Comparison of ENCODE assay signal across 41 mouse cellular contexts in the genomic region with DNA sequence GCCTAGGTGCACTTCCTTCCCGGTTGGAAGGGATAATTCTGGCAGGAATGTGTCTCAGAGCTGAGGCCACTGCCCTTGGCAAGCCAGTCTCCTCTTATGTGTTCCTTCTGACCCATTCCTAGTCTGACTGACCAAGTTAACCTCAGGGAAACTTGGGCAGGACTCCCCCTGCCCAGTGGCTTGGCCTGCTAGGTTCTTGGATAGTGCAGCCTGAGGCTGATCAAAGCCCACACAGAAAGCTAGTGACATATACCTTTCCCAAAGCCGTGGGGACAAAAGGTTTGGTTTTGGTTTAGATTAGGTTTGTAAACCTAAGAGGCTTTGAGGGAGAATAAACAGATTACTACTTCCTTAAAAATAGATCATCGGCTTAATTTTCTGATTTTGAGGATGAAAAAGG. TPM values are rescaled to one million over a fixed set of nuclear protein-coding genes. Genes with fewer than 3 reads are reported as not detected.
"Had no signal": no experiment of that assay in that cellular context is flagged by ENCODE, and none has a peak within 500 bp of the region (broad histone marks: within the 10 kb centered on the region; RNA-seq: fewer than 3 reads in every experiment).

No protein-coding gene starts in this region.

- H3K9me3 ChIP-seq: heart, embryonic 12.5 days; heart, embryonic 13.5 days; heart, embryonic 15.5 days; hindbrain, embryonic 10.5 days; hindbrain, embryonic 12.5 days; hindbrain, embryonic 13.5 days; hindbrain, embryonic 15.5 days; intestine, embryonic 15.5 days; kidney, embryonic 15.5 days had no signal

- H3K36me3 ChIP-seq: heart, embryonic 12.5 days; heart, embryonic 13.5 days; heart, embryonic 15.5 days; hindbrain, embryonic 10.5 days; hindbrain, embryonic 12.5 days; hindbrain, embryonic 13.5 days; hindbrain, embryonic 15.5 days; intestine, embryonic 15.5 days; kidney, embryonic 15.5 days had no signal

- H3K4me3 ChIP-seq: heart, embryonic 12.5 days; heart, embryonic 13.5 days; heart, embryonic 15.5 days; hindbrain, embryonic 10.5 days; hindbrain, embryonic 12.5 days; hindbrain, embryonic 13.5 days; hindbrain, embryonic 15.5 days; intestine, embryonic 15.5 days; kidney, embryonic 15.5 days; layer of hippocampus, adult 2 months; left cerebral cortex, adult 2 months had no signal

- H3K9ac ChIP-seq: heart, embryonic 12.5 days; heart, embryonic 13.5 days; heart, embryonic 15.5 days; hindbrain, embryonic 12.5 days; hindbrain, embryonic 13.5 days; hindbrain, embryonic 14.5 days; hindbrain, embryonic 15.5 days; intestine, embryonic 15.5 days; kidney, embryonic 15.5 days had no signal

- H3K27me3 ChIP-seq: heart, embryonic 12.5 days; heart, embryonic 13.5 days; heart, embryonic 15.5 days; hindbrain, embryonic 12.5 days; hindbrain, embryonic 15.5 days; intestine, embryonic 15.5 days had no signal

- H3K4me2 ChIP-seq: heart, embryonic 11.5 days; heart, embryonic 12.5 days; heart, embryonic 13.5 days; heart, embryonic 15.5 days; hindbrain, embryonic 12.5 days; hindbrain, embryonic 13.5 days; hindbrain, embryonic 14.5 days; hindbrain, embryonic 15.5 days; intestine, embryonic 15.5 days; kidney, embryonic 15.5 days had no signal

- ATAC-seq: hindbrain, embryonic 16.5 days; hindbrain, postnatal 0 days; inflammation-experienced regulatory T-cells, adult 6 months; intestine, embryonic 15.5 days; intestine, embryonic 16.5 days; intestine, postnatal 0 days had no signal

- H3K4me1 ChIP-seq: heart, embryonic 12.5 days; heart, embryonic 13.5 days; heart, embryonic 15.5 days; hindbrain, embryonic 10.5 days; hindbrain, embryonic 12.5 days; hindbrain, embryonic 13.5 days; hindbrain, embryonic 15.5 days; intestine, embryonic 15.5 days; kidney, embryonic 15.5 days had no signal

- H3K27ac ChIP-seq: heart, embryonic 13.5 days; heart, embryonic 15.5 days; hindbrain, embryonic 10.5 days; hindbrain, embryonic 12.5 days; hindbrain, embryonic 13.5 days; hindbrain, embryonic 14.5 days; hindbrain, embryonic 15.5 days; hindbrain, postnatal 0 days; intestine, embryonic 15.5 days; kidney, embryonic 15.5 days; kidney, postnatal 0 days; layer of hippocampus, adult 2 months; left cerebral cortex, adult 2 months had no signal

- DNase-seq: heart, postnatal 10 days; heart, postnatal 14 days; heart, postnatal 36 days; heart, postnatal 4 days; kidney, adult 11 months; kidney, adult 18-20 months; kidney, adult 2 months; kidney, adult 8-10 months; kidney, adult 9 months; kidney, postnatal 10 days; kidney, postnatal 14 days; kidney, postnatal 25 days; kidney, postnatal 36 days; kidney, postnatal 4 days; layer of hippocampus, adult 9-11 months; layer of hippocampus, postnatal 36 days had no signal

RNA-seq across cellular contexts. Expression of a gene that starts 25.1 kb away (rescaled TPM):
- total RNA-seq: heart, postnatal 36 days; heart, postnatal 4 days; hematopoietic stem cell, adult 5-6 weeks; hindbrain, postnatal 0 days had no signal
- polyA plus RNA-seq: heart, postnatal 0 days; hindbrain, embryonic 14.5 days; hindbrain, embryonic 15.5 days; hindbrain, embryonic 16.5 days; hindbrain, postnatal 0 days; inflammation-experienced regulatory T-cells, adult 6 months had no signal

RNA-seq across cellular contexts. Expression of a gene that starts 37.0 kb away (rescaled TPM):
- total RNA-seq: heart, postnatal 10 days; heart, postnatal 14 days; heart, postnatal 25 days; heart, postnatal 36 days; heart, postnatal 4 days; hematopoietic stem cell, adult 5-6 weeks; left cerebral cortex, adult 18-20 months had no signal
- polyA plus RNA-seq: heart, embryonic 12.5 days; heart, postnatal 0 days; inflammation-experienced regulatory T-cells, adult 6 months; intestine, postnatal 0 days; kidney, adult 2 months; kidney, embryonic 14.5 days; kidney, embryonic 15.5 days; kidney, embryonic 16.5 days had no signal
